ENCODE assay signal across 7 mouse cellular contexts in the genomic region with DNA sequence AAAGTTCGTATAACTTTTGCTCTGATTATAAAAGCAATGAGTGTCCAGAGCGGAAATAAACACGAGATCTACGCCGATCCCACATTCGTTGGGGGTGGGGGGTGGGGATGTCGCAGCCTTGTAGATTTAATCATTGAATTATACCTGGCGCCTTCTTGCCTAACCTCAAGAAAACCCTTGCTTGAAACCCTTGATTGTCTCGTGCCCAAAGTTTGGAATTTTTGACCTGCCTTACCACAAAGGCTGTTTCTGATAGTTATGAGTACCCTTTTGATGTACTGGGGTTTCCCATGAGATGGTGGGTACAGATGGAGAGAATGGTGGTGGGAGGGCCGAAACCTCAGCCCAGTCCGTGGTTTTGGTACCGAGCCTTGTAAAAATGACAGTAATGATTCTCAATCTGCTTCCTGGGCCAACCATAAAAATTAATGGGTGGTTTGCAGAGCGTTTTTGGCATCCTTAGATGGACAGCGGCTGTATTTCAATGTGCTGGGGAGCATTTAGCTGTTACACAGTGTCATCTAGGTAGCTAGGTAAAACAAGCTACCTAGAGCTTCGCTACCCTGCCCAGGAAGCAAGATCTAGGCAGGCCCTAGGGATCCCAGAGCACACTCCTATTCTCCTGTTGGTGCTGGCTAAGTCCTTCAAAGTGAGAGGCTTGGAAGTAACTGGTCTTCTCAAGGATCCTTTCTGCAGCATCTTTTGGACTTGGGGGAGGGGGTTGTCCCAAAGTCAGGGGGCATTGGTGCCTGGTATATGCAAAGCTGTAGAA. TPM values are rescaled to one million over a fixed set of nuclear protein-coding genes. Genes with fewer than 3 reads are reported as not detected.
DNase-seq lines count a peak whose midpoint lies in the region; ATAC-seq and TF ChIP-seq lines count a peak whose summit lies in the region.

No protein-coding gene starts in this region.

- peak overlapping the region; percentile 73 for H3K4me3 ChIP-seq in lung, embryonic 14.5 days (ENCODE audit: low read depth, low read length)
- H3K4me3 ChIP-seq in forebrain, embryonic 15.5 days: peak overlapping the region; percentile 66
- peak overlapping the region; percentile 66 for H3K4me3 ChIP-seq in liver, embryonic 12.5 days
- H3K4me3 ChIP-seq in stomach, embryonic 16.5 days (replicated peaks; ENCODE audit: low read length): peak overlapping the region; percentile 83

- H3K4me2 ChIP-seq in lung, embryonic 14.5 days: peak overlapping the region; percentile 71
- H3K4me2 ChIP-seq in forebrain, embryonic 15.5 days (replicated peaks): peak overlapping the region; percentile 64
- peak overlapping the region; percentile 90 for H3K4me2 ChIP-seq in liver, embryonic 12.5 days
- H3K4me2 ChIP-seq in stomach, embryonic 16.5 days (ENCODE audit: low read depth, low read length): peak overlapping the region; percentile 67

- ATAC-seq in lung, embryonic 14.5 days (ENCODE audit: insufficient read depth): no peak
- ATAC-seq in forebrain, embryonic 15.5 days (replicated peaks): no peak
- ATAC-seq in liver, embryonic 12.5 days: no peak
- no peak for ATAC-seq in stomach, embryonic 16.5 days (ENCODE audit: insufficient read depth, low FRiP score)

- H3K9me3 ChIP-seq in lung, embryonic 14.5 days (ENCODE audit: low read depth, low read length): no peaks in the 10 kb centered on the region
- no peaks in the 10 kb centered on the region for H3K9me3 ChIP-seq in forebrain, embryonic 15.5 days
- H3K9me3 ChIP-seq in liver, embryonic 12.5 days (replicated peaks): no peaks in the 10 kb centered on the region
- no peaks in the 10 kb centered on the region for H3K9me3 ChIP-seq in stomach, embryonic 16.5 days (replicated peaks; ENCODE audit: control insufficient read depth, low read length)

- no peaks in the 10 kb centered on the region for H3K36me3 ChIP-seq in lung, embryonic 14.5 days (ENCODE audit: insufficient read depth)
- no peaks in the 10 kb centered on the region for H3K36me3 ChIP-seq in forebrain, embryonic 15.5 days
- H3K36me3 ChIP-seq in liver, embryonic 12.5 days: no peaks in the 10 kb centered on the region
- no peaks in the 10 kb centered on the region for H3K36me3 ChIP-seq in stomach, embryonic 16.5 days (ENCODE audit: control insufficient read depth, insufficient read depth, low read length)

- 6% methylated on average over 15 of the region's 15 CpGs for WGBS in lung, embryonic 14.5 days
- 4% methylated on average over 15 of the region's 15 CpGs for WGBS in forebrain, embryonic 15.5 days
- WGBS in liver, embryonic 12.5 days (ENCODE audit: insufficient replicate concordance): 18% methylated on average over 15 of the region's 15 CpGs
- 6% methylated on average over 15 of the region's 15 CpGs for WGBS in stomach, embryonic 16.5 days

- no peak for DNase-seq in lung, embryonic 14.5 days
- DNase-seq in lung, adult 18-20 months: no peak
- DNase-seq in cerebellum, adult 8-10 months: no peak
- DNase-seq in layer of hippocampus, adult 9-11 months: no peak

- peaks cover 14% of the 10 kb centered on the region for H3K4me1 ChIP-seq in lung, embryonic 14.5 days (ENCODE audit: insufficient read depth)
- peaks cover 40% of the 10 kb centered on the region for H3K4me1 ChIP-seq in forebrain, embryonic 15.5 days
- H3K4me1 ChIP-seq in liver, embryonic 12.5 days: peaks cover 26% of the 10 kb centered on the region
- H3K4me1 ChIP-seq in stomach, embryonic 16.5 days (ENCODE audit: control insufficient read depth, insufficient read depth, low read length): peaks cover 33% of the 10 kb centered on the region

- no peaks in the 10 kb centered on the region for H3K27me3 ChIP-seq in lung, embryonic 14.5 days (ENCODE audit: insufficient read depth, low read length)
- H3K27me3 ChIP-seq in forebrain, embryonic 15.5 days: no peaks in the 10 kb centered on the region
- peaks cover 46% of the 10 kb centered on the region for H3K27me3 ChIP-seq in liver, embryonic 12.5 days (replicated peaks)
- no peaks in the 10 kb centered on the region for H3K27me3 ChIP-seq in stomach, embryonic 16.5 days (ENCODE audit: control insufficient read depth, insufficient read depth, low read length)

- TF ChIP-seq CTCF in lung, embryonic 14.5 days (IDR thresholded peaks at IDR 0.05; ENCODE audit: low read depth): no peak

- H3K9ac ChIP-seq in lung, embryonic 14.5 days: peak overlapping the region; percentile 69
- peak overlapping the region; percentile 68 for H3K9ac ChIP-seq in forebrain, embryonic 15.5 days (replicated peaks)
- no peak overlapping the region for H3K9ac ChIP-seq in liver, embryonic 12.5 days
- peak overlapping the region; percentile 91 for H3K9ac ChIP-seq in stomach, embryonic 16.5 days (ENCODE audit: low read length)

- peak overlapping the region; percentile 69; the same call in 1 of the 2 replicates for H3K27ac ChIP-seq in lung, embryonic 14.5 days (ENCODE audit: low read depth)
- peak overlapping the region; percentile 83 for H3K27ac ChIP-seq in forebrain, embryonic 15.5 days (replicated peaks)
- no peak overlapping the region for H3K27ac ChIP-seq in liver, embryonic 12.5 days
- peak overlapping the region; percentile 84 for H3K27ac ChIP-seq in stomach, embryonic 16.5 days (ENCODE audit: low read length)

RNA-seq across cellular contexts. Expression of a gene that starts 1.3 kb away (rescaled TPM):
- polyA plus RNA-seq in lung, embryonic 14.5 days (2014; fragmentation: Nextera tagmentation; extraction: Ambion mirVana): 25.5 and 26.2 TPM in 2 replicates
- 20.8 and 21.1 TPM in 2 replicates for polyA plus RNA-seq in forebrain, embryonic 15.5 days (2015; fragmentation: Nextera tagmentation; extraction: Ambion mirVana)
- 1.7 and 2.3 TPM in 2 replicates for polyA plus RNA-seq in liver, embryonic 12.5 days (2016; fragmentation: Nextera tagmentation; extraction: Ambion mirVana)
- polyA plus RNA-seq in stomach, embryonic 16.5 days (2015; fragmentation: Nextera tagmentation; extraction: Ambion mirVana): 20.1 and 20.6 TPM in 2 replicates
